Mouse (Mus musculus) E14TG2a.4 (cell line): Measurements from ENCODE around the gene Prss42.

Experiments used
- H3K27me3 ChIP-seq: 2 replicates; pipeline ENCODE4 v1.6.1; 2014; ENCODE audit warnings: low read length, control low read depth; ENCODE audit not compliant: insufficient read depth
- H3K36me3 ChIP-seq: 2 replicates; pipeline ENCODE4 v1.6.1; 2014; ENCODE audit warnings: low read length, control low read depth; ENCODE audit not compliant: insufficient read depth
- H3K4me1 ChIP-seq: replicated peaks from 2 replicates; pipeline ENCODE4 v1.6.1; 2014; ENCODE audit warnings: low read depth, low read length, control low read depth
- H3K4me3 ChIP-seq: replicated peaks from 2 replicates; pipeline ENCODE4 v1.5.1; 2014; ENCODE audit warnings: mild to moderate bottlenecking, low read length
- H3K9me3 ChIP-seq: 2 replicates; pipeline ENCODE4 v1.6.1; 2014; ENCODE audit warnings: low read length, control low read depth
- CTCF ChIP-seq: conservative IDR thresholded peaks from 2 replicates; pipeline ENCODE4 v1.5.1; 2014; ENCODE audit warnings: low read length
- NANOG ChIP-seq: IDR thresholded peaks from 2 replicates; pipeline ENCODE4 v1.6.1; 2014; ENCODE audit warnings: borderline replicate concordance, low read length, mixed read lengths
- POU5F1 ChIP-seq: IDR thresholded peaks from 2 replicates; pipeline ENCODE4 v1.6.1; 2014; ENCODE audit warnings: low read length, borderline replicate concordance

The Prss42 gene

GRCm38 (mm10) chr9:110833021-110833420 lies 35.1 kb downstream of the Prss42 start:
- H3K4me3 ChIP-seq: peak overlapping the region; percentile 24; the same call in 1 of the 2 replicates
- TF ChIP-seq POU5F1 (no peak), CTCF (no peak), NANOG (no peak)
- peaks cover 26% of the 10 kb centered on the region for H3K27me3 ChIP-seq
- H3K4me1 ChIP-seq: peaks cover 40% of the 10 kb centered on the region
- H3K36me3 ChIP-seq: no peaks in the 10 kb centered on the region
- no peaks in the 10 kb centered on the region for H3K9me3 ChIP-seq

- Histone ChIP-seq H3K4me3 (peak within 1 kb of the TSS; percentile 72), H3K27me3 (peaks cover 17% of the 10 kb centered on the region), H3K4me1 (peaks cover 51% of the 10 kb centered on the region), H3K9me3 (no peaks in the 10 kb centered on the region), H3K36me3 (no peaks in the 10 kb centered on the region)
- TF ChIP-seq CTCF: no peak
- no peak for TF ChIP-seq POU5F1
- TF ChIP-seq NANOG: no peak
These were observed 36.4 kb downstream of the Prss42 start, which contains the start of gene Prss45 for GRCm38 (mm10) chr9:110834411-110834810. Gene Prss45, plus strand, starts transcription at chr9:110834588.

- Histone ChIP-seq H3K27me3 (peaks cover 18% of the 10 kb centered on the region), H3K4me1 (peaks cover 52% of the 10 kb centered on the region), H3K9me3 (no peaks in the 10 kb centered on the region), H3K36me3 (no peaks in the 10 kb centered on the region), H3K4me3 (peak overlapping the region; percentile 72)
- TF ChIP-seq NANOG (no peak), CTCF (no peak), POU5F1 (no peak)
These were observed 37.0 kb downstream of the Prss42 start for GRCm38 (mm10) chr9:110834961-110835360.

- Histone ChIP-seq H3K36me3 (no peaks in the 10 kb centered on the region), H3K9me3 (no peaks in the 10 kb centered on the region), H3K27me3 (peaks cover 14% of the 10 kb centered on the region), H3K4me1 (peaks cover 59% of the 10 kb centered on the region), H3K4me3 (no peak overlapping the region)
- TF ChIP-seq CTCF: no peak
- TF ChIP-seq POU5F1: no peak
- no peak for TF ChIP-seq NANOG
These were observed 38.1 kb downstream of the Prss42 start for GRCm38 (mm10) chr9:110836112-110836511.

- H3K9me3 ChIP-seq: no peaks in the 10 kb centered on the region
- peaks cover 32% of the 10 kb centered on the region for H3K4me1 ChIP-seq
- TF ChIP-seq NANOG: no peak
- no peak for TF ChIP-seq POU5F1
- no peak for TF ChIP-seq CTCF
- H3K4me3 ChIP-seq: no peak overlapping the region
- peaks cover 10% of the 10 kb centered on the region; the same call in 1 of the 2 replicates for H3K27me3 ChIP-seq
- H3K36me3 ChIP-seq: no peaks in the 10 kb centered on the region
These were observed 42.9 kb downstream of the Prss42 start for GRCm38 (mm10) chr9:110840905-110841304.

GRCm38 (mm10) chr9:110841438-110841837 lies 43.5 kb downstream of the Prss42 start:
- Histone ChIP-seq H3K9me3 (no peaks in the 10 kb centered on the region), H3K4me3 (no peak overlapping the region), H3K36me3 (no peaks in the 10 kb centered on the region), H3K4me1 (peaks cover 27% of the 10 kb centered on the region), H3K27me3 (peaks cover 10% of the 10 kb centered on the region; the same call in 1 of the 2 replicates)
- TF ChIP-seq NANOG: no peak
- TF ChIP-seq POU5F1: no peak

GRCm38 (mm10) chr9:110844206-110844605 lies 46.2 kb downstream of the Prss42 start, which contains the start of gene Prss46:
Gene Prss46, plus strand, starts transcription at chr9:110844506.
- peaks cover 17% of the 10 kb centered on the region for H3K4me1 ChIP-seq
- TF ChIP-seq POU5F1 (no peak), NANOG (no peak), CTCF (no peak)
- no peak within 1 kb of the TSS for H3K4me3 ChIP-seq
- no peaks in the 10 kb centered on the region for H3K36me3 ChIP-seq
- no peaks in the 10 kb centered on the region for H3K9me3 ChIP-seq
- peaks cover 17% of the 10 kb centered on the region; the same call in 1 of the 2 replicates for H3K27me3 ChIP-seq

GRCm38 (mm10) chr9:110849162-110849561 lies 51.2 kb downstream of the Prss42 start:
- Histone ChIP-seq H3K4me1 (peaks cover 27% of the 10 kb centered on the region), H3K27me3 (peaks cover 15% of the 10 kb centered on the region), H3K4me3 (no peak overlapping the region), H3K9me3 (no peaks in the 10 kb centered on the region), H3K36me3 (no peaks in the 10 kb centered on the region)
- no peak for TF ChIP-seq CTCF
- no peak for TF ChIP-seq POU5F1
- no peak for TF ChIP-seq NANOG
